Mouse (Mus musculus): ENCODE measurements around the gene Cblc. TPM values are rescaled to one million over a fixed set of nuclear protein-coding genes. Genes with fewer than 3 reads are reported as not detected.
"Not testable (repeated sequence)": the region's sequence is repeated elsewhere in the genome, so short reads cannot be mapped to it uniquely, and the experiment has no call there.

Gene Cblc
- polyA plus RNA-seq, 1 experiment, result not detected

- H3K4me3 ChIP-seq (ENCODE audit: insufficient read depth, poor library complexity, severe bottlenecking), result no peak overlapping the region
- peaks cover 13% of the 10 kb centered on the region for H3K27me3 ChIP-seq (ENCODE audit: control insufficient read depth, insufficient read depth, insufficient read length)
- no peaks in the 10 kb centered on the region for H3K36me3 ChIP-seq (ENCODE audit: control insufficient read depth, insufficient read depth)
- TF ChIP-seq USF1 (IDR thresholded peaks at IDR 0.05; ENCODE audit: low read depth) (no peak), MAX (IDR thresholded peaks at IDR 0.05) (no peak), MYOD1 (IDR thresholded peaks at IDR 0.05; ENCODE audit: control insufficient read depth, insufficient read length, low read depth) (no peak), FOSL1 (IDR thresholded peaks at IDR 0.05; ENCODE audit: insufficient read depth, low read length, poor library complexity, severe bottlenecking) (no peak), CTCF (IDR thresholded peaks at IDR 0.05; ENCODE audit: control insufficient read depth, insufficient read depth, insufficient read length) (no peak), MYOG (IDR thresholded peaks at IDR 0.05; ENCODE audit: control insufficient read depth, extremely low read depth, insufficient read length) (no peak), CEBPB (IDR thresholded peaks at IDR 0.05; ENCODE audit: low read depth) (no peak)
- no peaks in the 10 kb centered on the region for H3K79me3 ChIP-seq (ENCODE audit: low read depth)
- H3K79me2 ChIP-seq (ENCODE audit: control insufficient read depth, insufficient read depth), result no peaks in the 10 kb centered on the region
- H3ac ChIP-seq (ENCODE audit: control insufficient read depth, insufficient read length, low read depth), result no peak overlapping the region
Observed at GRCm38 (mm10) chr7:19792701-19793630, 3.6 kb downstream of the Cblc start.

- not testable (repeated sequence) for H3K79me2 ChIP-seq (ENCODE audit: control insufficient read depth, insufficient read depth); H3K79me3 ChIP-seq (ENCODE audit: low read depth); H3ac ChIP-seq (ENCODE audit: control insufficient read depth, insufficient read length, low read depth); H3K4me3 ChIP-seq (ENCODE audit: insufficient read depth, poor library complexity, severe bottlenecking); H3K36me3 ChIP-seq (ENCODE audit: control insufficient read depth, insufficient read depth); H3K27me3 ChIP-seq (ENCODE audit: control insufficient read depth, insufficient read depth, insufficient read length)
Observed at GRCm38 (mm10) chr7:19791504-19791903, 5.1 kb downstream of the Cblc start.

GRCm38 (mm10) chr7:19789904-19790347 is 6.7 kb downstream of the Cblc start:
- H3ac ChIP-seq (ENCODE audit: control insufficient read depth, insufficient read length, low read depth), result no peak overlapping the region
- no peaks in the 10 kb centered on the region for H3K79me2 ChIP-seq (ENCODE audit: control insufficient read depth, insufficient read depth)
- no peaks in the 10 kb centered on the region for H3K27me3 ChIP-seq (ENCODE audit: control insufficient read depth, insufficient read depth, insufficient read length)
- no peak overlapping the region for H3K4me3 ChIP-seq (ENCODE audit: insufficient read depth, poor library complexity, severe bottlenecking)
- no peaks in the 10 kb centered on the region for H3K79me3 ChIP-seq (ENCODE audit: low read depth)
- no peak for TF ChIP-seq MYOG (IDR thresholded peaks at IDR 0.05; ENCODE audit: control insufficient read depth, extremely low read depth, insufficient read length)
- peak; percentile 54 for TF ChIP-seq CTCF (IDR thresholded peaks at IDR 0.05; ENCODE audit: control insufficient read depth, insufficient read depth, insufficient read length)
- no peaks in the 10 kb centered on the region for H3K36me3 ChIP-seq (ENCODE audit: control insufficient read depth, insufficient read depth)

GRCm38 (mm10) chr7:19785874-19786458 is 10.6 kb downstream of the Cblc start:
- Histone ChIP-seq H3ac (ENCODE audit: control insufficient read depth, insufficient read length, low read depth) (no peak overlapping the region), H3K79me3 (ENCODE audit: low read depth) (no peaks in the 10 kb centered on the region), H3K27me3 (ENCODE audit: control insufficient read depth, insufficient read depth, insufficient read length) (no peaks in the 10 kb centered on the region), H3K79me2 (ENCODE audit: control insufficient read depth, insufficient read depth) (no peaks in the 10 kb centered on the region), H3K4me3 (ENCODE audit: insufficient read depth, poor library complexity, severe bottlenecking) (no peak overlapping the region), H3K36me3 (ENCODE audit: control insufficient read depth, insufficient read depth) (no peaks in the 10 kb centered on the region)
- TF ChIP-seq FOSL1 (IDR thresholded peaks at IDR 0.05; ENCODE audit: insufficient read depth, low read length, poor library complexity, severe bottlenecking) (no peak), MYOG (IDR thresholded peaks at IDR 0.05; ENCODE audit: control insufficient read depth, extremely low read depth, insufficient read length) (no peak), CTCF (IDR thresholded peaks at IDR 0.05; ENCODE audit: control insufficient read depth, insufficient read depth, insufficient read length) (no peak), CEBPB (IDR thresholded peaks at IDR 0.05; ENCODE audit: low read depth) (no peak)

GRCm38 (mm10) chr7:19784764-19785535 is 11.7 kb downstream of the Cblc start:
- Histone ChIP-seq H3K27me3 (ENCODE audit: control insufficient read depth, insufficient read depth, insufficient read length) (no peaks in the 10 kb centered on the region), H3K4me3 (ENCODE audit: insufficient read depth, poor library complexity, severe bottlenecking) (no peak overlapping the region), H3ac (ENCODE audit: control insufficient read depth, insufficient read length, low read depth) (no peak overlapping the region), H3K79me2 (ENCODE audit: control insufficient read depth, insufficient read depth) (no peaks in the 10 kb centered on the region), H3K79me3 (ENCODE audit: low read depth) (no peaks in the 10 kb centered on the region), H3K36me3 (ENCODE audit: control insufficient read depth, insufficient read depth) (no peaks in the 10 kb centered on the region)
- TF ChIP-seq MAX (IDR thresholded peaks at IDR 0.05) (no peak), MYOG (IDR thresholded peaks at IDR 0.05; ENCODE audit: control insufficient read depth, extremely low read depth, insufficient read length) (no peak), CEBPB (IDR thresholded peaks at IDR 0.05; ENCODE audit: low read depth) (no peak), FOSL1 (IDR thresholded peaks at IDR 0.05; ENCODE audit: insufficient read depth, low read length, poor library complexity, severe bottlenecking) (no peak), USF1 (IDR thresholded peaks at IDR 0.05; ENCODE audit: low read depth) (no peak), CTCF (IDR thresholded peaks at IDR 0.05; ENCODE audit: control insufficient read depth, insufficient read depth, insufficient read length) (no peak), MYOD1 (IDR thresholded peaks at IDR 0.05; ENCODE audit: control insufficient read depth, insufficient read length, low read depth) (no peak)

Data from C2C12 (cell line).